Mouse (Mus musculus) right cerebral cortex, postnatal 10 days (tissue): ENCODE results near the gene Camta1.
A peak's percentile ranks its signal among the peaks of the same experiment; 100 is the strongest.

Source experiments
- DNase-seq, 2 experiments: peaks; one replicate each; pipeline ENCODE4 v3.0.0; 2021; ENCODE audit warnings: low spot score in 2 of 2

Gene Camta1

DNA sequence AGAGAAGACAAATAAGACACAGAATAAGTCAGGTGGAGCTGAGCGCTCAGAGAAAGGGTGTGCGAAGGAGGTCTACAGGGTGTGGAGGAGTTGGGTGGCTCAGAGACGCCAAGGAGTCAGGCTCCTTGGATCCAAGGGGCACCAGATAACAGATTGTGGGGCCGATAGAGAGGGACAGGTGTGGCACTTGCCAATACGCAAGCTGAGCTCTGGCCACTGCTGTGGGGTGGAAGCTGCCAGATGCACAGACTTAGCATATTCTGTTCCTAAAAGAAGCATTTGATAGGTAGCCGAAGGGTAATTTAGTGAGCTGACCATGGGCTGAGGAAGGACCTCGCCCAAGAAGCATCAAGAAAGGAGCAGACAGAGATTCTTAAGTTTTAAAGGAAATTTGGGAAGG, 177.1 kb downstream of the Camta1 start:
- DNase-seq = no peak

DNA sequence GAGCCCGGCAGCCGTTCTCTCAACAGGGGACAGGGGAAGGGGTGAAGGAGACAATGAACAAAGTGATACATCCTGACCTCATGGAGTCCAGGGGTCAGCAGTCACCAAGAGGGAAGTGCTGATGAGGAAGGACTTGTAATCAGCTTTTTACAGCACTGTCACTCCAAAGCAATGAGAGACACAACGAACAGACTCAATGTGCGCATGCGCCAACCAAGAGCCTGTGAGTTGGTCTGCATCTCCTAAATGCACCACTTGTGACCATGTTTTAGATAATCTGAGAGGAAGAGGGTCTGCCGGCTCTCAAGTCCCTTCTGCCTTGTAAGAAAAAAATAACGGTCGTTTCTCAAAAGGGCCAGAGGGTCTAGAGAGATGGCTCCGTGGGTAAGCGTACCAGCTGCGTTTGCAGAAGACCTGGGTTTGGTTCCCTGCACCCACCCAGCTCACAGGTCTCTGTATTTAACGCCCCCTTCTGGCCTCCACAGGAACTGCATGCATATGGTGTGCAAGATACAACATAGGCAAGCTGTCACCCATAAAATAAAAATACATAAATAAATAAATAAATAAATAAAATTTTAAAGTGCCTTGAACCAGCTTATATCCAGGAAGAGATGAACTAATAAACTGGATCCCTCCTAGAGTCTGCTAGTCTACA, 178.7 kb downstream of the Camta1 start:
- DNase-seq = no peak

DNA sequence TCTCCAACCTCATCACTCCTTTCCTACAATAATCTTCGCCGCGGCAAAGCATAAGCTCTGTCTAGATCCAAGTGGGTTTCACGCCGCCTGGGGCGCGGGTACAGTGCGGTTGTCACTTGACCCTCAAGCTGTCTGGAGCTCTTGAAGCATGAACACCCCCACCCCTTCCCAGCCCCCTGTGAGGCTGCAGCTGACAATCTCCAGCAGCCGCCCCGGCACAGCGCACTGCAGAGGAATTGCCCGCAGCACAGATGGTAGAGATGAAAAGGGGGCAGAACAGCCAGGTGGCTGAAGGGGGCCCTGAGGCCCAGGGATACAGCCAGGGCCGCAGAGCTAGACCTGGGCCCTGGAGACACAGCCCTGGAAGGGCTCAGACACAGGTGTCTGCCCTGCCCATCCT, 189.2 kb downstream of the Camta1 start:
- DNase-seq = no peak

DNA sequence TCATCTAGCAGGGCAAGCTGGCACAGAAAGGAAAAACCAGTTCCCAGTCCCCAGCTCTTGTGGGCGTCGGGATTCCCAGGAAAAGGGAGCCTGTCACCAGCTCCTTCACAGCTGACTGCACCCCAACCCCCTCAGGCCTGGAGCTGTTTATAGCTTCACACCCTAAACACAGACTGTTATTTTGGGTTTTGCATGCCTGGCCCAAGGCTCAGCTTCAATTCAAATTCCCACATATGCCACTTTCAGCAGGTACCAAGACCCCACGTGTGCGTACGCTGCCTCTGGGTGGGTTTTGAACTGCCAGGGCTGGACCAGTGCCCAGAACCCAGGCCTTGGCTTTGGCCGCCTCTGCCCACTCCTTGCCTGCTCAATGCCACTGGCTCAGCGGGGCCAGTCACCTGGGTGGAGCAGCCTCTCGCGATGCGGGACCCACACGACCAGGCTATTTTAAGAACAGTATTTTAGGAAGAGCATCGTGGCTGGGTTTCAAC, 195.2 kb downstream of the Camta1 start:
- DNase-seq = peak; percentile 71 to 80

DNA sequence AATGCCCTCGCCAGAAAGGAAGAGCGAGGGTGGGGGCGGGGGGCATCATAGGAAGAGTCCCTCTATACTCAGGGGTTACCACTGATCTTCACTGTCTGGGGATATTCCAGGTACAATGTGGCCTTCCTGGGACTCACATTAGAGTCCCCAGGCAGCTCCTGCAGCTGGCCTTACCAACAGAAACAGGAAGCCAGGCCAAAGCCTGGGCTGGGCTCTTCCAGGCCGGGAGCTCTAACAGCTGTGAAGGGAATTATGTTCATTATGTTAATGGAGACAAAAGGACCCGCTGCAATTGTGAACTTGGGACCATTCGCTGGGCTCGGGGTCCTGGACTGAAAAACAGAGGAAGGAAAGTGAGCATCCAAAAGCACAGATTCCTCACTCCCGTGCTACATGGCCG, 200.2 kb downstream of the Camta1 start:
- no peak for DNase-seq

DNA sequence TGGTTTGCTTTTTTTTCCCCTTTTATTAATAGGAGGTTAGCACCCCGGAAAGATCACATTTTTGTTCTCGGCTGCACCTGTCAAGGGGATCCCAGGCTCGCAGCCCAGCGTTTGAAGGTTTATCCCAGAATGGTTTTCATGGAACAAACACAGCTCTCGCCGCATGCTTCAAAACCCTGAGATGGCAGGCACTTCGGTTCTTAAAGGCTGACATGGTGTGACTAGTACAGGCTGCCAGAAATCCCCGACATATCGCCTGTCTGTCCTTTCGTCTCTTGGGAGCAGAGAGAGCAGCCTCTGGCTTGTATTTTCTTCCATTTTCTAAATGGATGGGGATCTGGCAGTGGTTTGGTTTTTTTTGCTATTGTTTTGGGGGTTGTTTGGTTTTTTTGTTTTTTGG, 205.2 kb downstream of the Camta1 start:
- no peak for DNase-seq

DNA sequence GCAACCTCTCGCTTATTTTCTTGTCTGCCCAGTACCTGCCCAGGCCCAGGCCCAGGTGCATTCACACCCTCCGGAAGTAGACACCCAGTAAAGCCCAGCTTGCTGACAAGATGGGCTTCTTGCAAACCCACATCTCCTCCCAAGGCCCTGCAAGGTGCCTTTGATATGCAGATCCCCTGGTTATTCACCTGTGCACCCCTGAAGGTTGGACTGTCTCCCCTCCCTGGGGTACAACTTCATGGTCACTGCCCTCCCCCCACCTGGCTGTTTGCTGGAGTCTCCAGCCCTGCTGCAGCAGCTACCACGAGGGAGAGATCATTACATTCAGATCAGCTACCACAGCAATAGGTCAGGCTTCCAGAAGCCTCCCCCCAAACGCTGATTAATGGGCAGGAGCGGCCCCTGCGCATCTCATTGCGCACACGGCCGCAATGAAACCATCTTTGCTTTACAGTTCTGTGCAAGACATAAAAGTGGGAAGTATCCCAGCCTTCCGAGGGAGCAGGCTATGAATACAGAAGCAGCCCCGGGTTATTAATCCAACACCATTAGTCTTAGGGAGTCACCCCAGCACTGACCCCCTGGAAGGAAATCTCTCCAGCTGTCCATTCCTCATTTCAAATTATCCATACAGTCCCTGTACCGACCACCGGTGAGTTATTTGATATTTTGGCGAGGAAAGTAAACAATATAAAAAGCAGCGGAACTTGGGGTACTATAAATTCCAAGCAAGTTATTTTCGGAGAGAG, 205.9 kb downstream of the Camta1 start:
- no peak for DNase-seq

DNA sequence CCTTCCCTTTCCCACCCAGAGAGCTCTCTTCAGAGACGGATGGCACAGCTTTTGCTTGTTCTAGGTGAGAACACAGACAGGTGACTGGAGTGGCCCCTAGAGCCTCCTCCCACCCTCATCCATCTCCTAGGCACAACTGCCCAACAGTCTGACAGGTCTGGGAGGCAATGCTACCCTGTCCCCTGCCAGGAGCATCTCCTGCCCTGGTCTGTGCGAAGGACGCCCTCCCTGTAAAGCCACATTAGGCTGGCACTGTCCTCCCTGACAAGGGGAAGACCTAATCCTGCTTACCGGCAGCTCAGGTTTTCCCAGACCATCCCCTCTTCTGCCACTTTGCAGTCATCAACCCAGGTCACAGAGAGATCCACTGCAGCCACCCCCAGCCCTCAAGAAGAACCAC, 206.4 kb downstream of the Camta1 start:
- DNase-seq = no peak

DNA sequence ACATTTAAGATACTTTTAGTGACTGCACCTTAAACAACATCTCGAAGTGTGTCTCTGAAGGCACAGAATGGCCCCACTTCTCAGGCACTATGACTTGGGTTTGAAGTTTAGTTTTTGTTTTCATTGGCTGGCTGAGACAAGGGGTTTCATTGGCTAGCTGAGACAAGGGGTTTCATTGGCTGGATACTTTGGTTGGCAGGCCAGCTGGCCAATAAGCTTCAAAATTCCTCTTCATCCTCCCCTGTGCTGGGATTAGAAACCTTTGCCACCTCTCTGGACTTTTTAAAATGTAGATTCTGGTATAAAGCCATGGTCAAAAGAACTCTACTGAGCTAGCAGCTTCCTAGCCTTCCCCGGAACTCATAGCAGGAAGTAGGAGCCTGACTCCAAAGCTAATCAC, 219.3 kb downstream of the Camta1 start:
- no peak for DNase-seq

DNA sequence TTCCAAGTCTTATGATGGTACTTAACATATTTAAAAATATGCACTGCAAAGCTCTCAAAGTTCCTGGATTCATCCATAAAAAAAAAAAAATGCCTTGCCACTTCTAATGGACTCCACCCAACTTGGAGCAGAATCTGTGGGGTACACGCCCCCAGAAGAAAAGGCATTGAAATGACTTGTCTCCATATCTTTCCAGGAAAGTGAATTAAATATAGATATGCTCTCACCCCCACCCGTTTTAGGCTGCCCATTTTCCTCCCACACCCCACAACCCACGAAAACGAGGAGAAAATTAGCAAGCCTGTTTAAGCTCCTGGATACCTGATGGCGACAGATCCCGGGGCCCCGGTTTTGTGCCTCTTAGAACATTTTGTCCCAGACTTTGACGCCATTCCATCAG, 220.7 kb downstream of the Camta1 start:
- peak; percentile 34 to 45 for DNase-seq

DNA sequence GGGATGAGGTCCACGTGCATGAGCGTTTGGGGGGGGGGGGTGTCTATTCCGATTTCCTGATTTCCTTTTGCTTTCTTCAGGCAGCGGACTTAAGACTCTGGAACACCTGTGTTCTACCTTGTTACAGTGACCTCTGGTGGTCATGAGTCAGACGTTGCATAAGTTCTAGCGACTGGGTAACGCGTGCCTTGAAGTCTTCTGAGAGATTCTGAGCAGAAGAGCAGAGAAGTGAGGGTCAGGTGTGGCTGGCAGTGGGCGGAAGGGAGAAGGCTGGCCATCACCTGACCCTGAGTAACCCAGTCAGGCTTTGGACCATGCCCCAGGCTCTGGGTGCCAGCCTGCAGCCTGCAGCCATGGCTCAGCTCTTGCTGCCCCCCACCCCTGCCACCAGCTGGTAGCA, 222.7 kb downstream of the Camta1 start:
- peak in 1 of 2 experiments; percentile 38 for DNase-seq

DNA sequence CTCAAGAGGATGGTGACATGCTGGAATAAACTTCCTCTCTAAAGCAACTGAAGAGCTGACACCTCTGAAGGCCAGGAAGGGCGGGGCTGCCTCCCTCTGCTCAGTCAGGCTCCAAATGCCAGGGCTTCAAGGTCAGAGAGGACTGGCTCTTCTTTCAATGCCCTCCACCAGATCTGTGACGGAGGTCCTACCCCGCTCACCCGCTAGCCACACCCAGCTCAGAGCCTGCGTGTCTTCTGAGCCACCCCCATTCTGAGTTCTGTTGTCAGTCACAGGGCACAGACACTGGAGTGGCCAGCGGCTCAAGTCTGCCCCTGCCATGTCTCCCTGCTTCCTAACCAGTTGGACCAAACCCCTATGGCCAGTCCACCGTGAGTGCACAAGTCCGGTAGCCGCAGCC, 224.3 kb downstream of the Camta1 start:
- no peak for DNase-seq

DNA sequence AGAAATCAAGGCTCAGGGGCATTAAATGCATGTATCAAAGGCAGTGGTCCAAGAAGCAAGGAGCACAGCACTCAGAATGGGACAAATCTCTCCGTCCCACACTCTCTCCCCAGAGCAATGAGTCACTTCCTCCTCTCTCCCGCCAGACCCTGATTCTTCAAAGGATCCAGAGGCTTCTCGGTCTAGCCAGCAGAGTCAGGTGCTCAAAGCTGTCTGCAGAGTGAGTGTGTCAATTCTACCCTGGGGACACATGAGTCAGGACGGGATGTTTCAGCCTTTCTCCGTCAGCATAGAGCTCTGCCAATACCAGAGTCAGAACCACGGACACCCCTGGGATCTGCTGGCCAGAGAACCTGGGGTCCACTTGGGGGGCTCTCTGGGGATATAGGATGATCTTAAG, 226.9 kb downstream of the Camta1 start:
- DNase-seq = no peak

DNA sequence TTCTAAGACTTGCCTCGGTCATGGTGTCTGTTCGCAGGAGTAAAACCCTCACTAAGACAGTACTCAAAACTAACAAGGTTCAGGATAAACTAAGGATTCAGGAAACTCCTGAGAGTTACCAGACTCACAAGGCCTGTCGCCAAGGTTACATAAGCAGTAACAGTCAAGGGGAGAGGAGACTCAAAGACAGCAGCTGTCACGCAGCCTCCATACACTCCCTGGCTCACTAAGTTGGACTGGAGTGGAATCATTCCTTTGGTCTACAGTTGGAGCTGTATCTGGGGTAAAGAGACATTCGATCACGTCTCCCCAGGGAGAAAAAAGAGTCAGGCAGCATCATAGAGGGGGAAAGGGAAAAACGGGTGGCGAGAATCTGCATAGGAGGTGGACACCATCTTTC, 227.9 kb downstream of the Camta1 start:
- no peak for DNase-seq

DNA sequence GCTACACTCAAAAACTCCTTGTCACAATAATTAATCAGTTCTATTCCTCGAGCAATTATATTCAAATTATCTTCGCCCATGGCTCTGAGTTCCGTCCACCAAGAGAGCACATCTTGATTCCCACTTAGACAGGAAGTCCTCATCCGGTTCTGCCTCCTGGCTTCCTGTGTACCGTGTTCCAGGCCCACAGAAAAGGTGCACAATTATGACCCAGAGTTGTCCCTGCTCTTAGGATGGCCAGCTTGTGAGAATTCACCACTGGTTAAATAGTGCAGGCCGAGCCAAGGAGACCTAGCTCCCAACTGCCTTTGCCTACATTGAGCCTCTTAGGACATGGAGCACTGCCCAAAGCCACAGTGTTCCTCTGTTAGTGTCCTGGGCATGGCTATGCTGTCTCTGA, 229.4 kb downstream of the Camta1 start:
- no peak for DNase-seq

DNA sequence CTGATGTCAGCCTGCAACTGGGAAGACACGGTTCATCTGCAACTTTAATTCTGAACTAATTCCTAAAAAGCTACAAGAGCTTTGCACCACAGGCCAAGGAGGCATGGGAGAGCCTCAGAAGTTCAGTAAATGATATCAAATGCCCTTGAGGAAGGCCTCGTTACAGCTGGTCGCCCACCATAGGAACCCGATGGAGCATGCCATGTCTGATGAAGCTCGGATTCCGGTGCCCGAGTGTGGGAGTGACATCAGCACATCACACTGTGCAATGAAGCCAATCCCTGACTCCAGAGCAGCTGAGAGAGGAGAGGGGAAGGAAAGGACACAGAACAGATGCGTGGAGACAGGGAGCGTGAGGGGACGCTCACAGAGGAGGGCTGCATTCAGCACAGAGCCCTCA, 231.0 kb downstream of the Camta1 start:
- no peak for DNase-seq

DNA sequence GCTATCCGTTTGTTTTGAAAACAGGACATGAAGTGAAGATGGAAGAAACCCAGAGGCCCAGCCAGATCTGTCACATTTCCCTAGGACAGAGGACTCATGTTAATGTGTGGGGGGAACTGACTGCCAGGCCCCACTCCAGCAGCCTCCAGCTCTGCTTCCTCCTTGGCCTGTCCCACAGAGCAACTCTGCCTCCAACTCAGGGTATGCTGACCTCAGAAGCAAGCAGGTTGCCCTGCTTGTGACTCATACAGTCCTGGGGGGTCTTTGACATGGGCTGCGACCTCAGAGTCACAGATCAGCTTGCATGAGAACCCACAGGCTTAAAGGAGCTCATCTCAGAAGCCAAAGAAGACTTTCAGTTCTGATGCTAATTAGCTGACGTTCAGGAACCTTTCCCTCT, 231.4 kb downstream of the Camta1 start:
- no peak for DNase-seq

DNA sequence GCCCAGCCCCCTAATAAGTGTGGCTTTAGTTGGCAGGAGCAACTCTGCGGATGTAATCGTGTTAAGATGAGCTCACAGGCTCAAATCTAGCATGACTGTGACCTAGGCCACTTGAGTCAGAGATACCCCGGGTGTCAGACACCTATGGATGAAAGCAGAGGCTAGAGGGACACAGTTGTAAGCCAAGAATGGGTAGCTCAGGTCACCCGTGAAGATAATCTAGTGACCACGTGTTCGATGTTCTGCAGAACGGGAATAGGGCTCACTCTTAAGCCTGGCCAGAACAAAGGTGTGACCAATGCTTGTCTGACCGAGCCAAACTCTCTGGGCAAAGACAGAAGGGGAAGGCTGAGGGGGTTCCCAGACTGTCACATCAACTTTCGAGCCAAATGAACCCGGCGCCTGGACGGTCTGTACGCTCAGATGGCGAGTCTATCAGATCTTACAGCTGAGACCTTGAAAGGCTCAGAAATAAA, 242.1 kb downstream of the Camta1 start:
- no peak for DNase-seq

DNA sequence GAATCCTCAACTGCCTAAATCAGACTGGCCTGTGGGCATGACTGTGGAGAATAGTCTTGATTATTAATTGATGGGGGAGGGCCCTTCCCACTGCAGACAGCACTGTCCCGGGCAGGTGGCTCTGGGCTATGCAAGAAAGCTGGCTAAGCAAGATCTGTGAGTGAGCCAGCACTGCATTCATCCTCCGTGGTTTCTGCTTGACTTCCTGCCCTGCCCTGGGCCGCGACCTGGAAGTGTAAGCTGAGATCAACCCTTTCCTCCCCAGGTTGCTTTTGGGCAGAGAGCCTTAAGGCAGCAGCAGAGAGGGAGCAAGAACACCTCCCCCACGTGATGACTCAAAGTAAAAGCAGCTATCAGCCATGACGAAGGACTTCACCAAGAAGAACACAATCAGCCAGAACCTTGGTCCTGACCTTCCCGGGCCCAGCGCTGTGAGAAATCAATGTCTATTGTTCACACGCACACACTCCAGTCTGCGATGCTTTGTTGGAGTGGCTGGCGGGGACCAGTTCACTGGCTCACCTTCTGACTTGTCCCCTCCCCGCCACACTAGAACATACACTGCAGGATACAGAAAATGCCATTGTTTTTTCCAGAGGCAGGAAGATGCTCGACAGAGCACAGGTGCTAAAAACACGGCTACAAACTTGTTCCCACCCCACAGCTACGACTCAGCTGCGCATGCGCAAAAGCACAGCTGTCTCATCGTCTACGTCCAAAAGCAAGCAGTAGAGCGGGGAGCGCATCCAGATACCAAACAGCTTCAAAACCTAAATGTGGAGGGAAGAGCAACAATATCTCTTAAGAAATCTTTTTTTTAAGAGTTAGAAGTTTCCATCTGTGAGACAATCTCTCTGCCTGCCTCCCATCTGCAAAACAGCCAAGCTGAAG, 243.0 kb downstream of the Camta1 start:
- peak in 1 of 2 experiments; percentile 54 for DNase-seq

DNA sequence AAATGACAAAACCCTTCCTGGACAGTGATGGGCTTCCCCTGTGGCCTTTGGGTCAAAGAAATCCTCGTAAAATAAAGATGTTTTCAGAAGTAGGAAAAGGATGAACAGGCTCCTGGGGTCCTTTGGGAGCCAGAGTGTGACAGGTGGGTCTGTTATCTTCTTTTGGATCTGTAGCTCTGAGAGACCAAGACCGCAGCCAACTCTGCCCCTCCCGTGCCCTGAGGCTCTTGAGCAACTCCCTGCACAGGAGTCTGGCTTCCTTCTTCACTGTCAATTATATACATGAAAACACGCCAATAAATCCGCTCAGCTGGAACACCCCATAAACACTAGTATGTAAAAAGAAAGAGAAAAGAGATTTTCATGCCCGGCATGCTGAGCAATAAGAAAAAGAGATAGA, 250.1 kb downstream of the Camta1 start:
- DNase-seq = no peak

DNA sequence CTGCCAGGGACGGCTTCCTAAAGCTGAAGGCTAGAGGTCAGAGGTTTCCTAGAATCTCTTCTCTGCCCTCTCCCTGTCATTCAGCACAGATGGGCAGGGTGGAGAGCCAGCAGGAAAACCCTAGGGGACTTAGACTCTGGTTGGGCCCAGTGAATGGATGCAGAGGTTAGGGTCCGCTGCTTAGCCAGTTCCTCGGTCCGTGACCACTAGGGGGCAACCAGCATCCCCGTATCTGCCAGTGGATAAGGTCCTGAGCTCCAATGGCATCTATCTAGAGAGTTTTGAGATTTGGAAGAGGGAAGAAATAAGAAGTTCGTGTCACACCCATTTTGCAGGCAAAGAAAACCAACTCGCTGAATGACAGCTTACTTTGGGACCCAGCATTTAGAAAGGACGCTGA, 251.4 kb downstream of the Camta1 start:
- DNase-seq = peak in 1 of 2 experiments; percentile 72

DNA sequence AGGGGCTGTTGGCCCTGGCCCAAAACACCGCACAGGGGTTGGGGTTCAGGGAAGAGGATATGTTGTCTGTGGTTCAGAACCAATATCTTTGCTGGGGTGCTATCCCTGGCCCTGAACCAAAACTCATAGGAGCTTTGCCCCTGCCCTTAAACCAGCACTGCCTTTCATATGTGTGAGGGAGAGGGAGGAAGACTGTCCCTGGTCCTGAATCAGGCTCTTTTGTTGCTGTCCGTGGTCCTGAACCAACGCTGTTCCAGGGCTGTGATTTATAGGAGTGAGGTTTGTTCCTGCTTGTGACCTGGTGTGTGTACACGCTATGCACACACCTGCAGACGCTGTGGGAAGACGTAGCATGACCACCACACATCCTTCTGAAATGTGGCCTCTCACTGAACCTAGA, 256.8 kb downstream of the Camta1 start:
- DNase-seq = no peak
